Mouse (Mus musculus): ENCODE measurements around the gene Abi2. TPM values are rescaled to one million over a fixed set of nuclear protein-coding genes. Genes with fewer than 3 reads are reported as not detected.

The Abi2 gene
- polyA plus RNA-seq, 1 experiment from 2014 or later, result 16.3 TPM

DNA sequence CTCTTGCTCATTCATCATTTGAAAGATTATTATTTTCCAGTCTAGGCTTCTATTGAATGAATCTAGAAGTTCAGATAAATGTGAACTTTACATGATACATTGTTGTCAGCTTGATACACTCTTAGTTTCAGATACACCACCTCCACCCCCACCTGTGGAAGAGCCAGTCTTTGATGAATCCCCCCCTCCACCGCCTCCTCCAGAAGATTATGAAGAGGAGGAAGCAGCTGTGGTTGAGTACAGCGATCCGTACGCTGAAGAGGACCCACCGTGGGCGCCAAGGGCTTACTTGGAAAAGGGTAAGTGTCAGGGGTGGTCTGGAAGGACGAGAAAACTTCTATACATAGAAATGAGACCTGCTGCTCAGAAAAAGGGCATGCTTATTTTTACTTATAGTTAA is 61.1 kb downstream of the Abi2 start:
- H3K4me1 ChIP-seq (ENCODE audit: control insufficient read depth, insufficient read depth, low read length), result no peaks in the 10 kb centered on the region
- H3K9me3 ChIP-seq (replicated peaks; ENCODE audit: control insufficient read depth, low read length), result no peaks in the 10 kb centered on the region
- no peaks in the 10 kb centered on the region for H3K27me3 ChIP-seq (ENCODE audit: control insufficient read depth, insufficient read depth, low read length)
- no peak overlapping the region for H3K4me2 ChIP-seq (ENCODE audit: low read depth, low read length)
- WGBS, result 87% methylated on average over 7 of the region's 7 CpGs
- no peak overlapping the region for H3K27ac ChIP-seq (ENCODE audit: low read length)
- H3K4me3 ChIP-seq (replicated peaks; ENCODE audit: low read length), result no peak overlapping the region
- no peak overlapping the region for H3K9ac ChIP-seq (ENCODE audit: low read length)
- no peak for ATAC-seq (ENCODE audit: insufficient read depth, low FRiP score)
- H3K36me3 ChIP-seq (ENCODE audit: control insufficient read depth, insufficient read depth, low read length), result no peaks in the 10 kb centered on the region

DNA sequence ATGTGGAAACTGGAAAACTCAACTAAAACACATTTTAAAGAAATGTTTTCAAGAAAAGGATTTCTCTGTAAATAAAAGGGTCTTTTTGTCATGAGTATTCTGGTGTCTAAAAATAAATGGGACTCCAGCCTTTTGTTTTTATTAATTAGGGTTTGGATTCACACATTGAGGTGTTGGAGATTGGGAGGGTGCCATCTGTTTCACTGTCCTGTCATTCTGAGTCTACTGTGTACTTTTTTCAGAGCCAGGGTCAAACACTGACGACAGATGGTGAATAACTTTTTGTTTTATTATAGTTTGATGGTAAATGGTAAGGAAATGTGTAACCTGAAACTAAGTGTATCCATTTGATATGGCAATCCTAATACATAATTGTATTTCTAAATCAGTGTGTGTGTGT is 72.1 kb downstream of the Abi2 start:
- WGBS, result 38% methylated on average over 1 of the region's 1 CpGs
- no peaks in the 10 kb centered on the region for H3K9me3 ChIP-seq (replicated peaks; ENCODE audit: control insufficient read depth, low read length)
- no peak overlapping the region for H3K4me2 ChIP-seq (ENCODE audit: low read depth, low read length)
- 0 out of 2 replicates have a peak, but pooled peaks cover 2% of the 10 kb centered on the region for H3K36me3 ChIP-seq (ENCODE audit: control insufficient read depth, insufficient read depth, low read length)
- ATAC-seq (ENCODE audit: insufficient read depth, low FRiP score), result no peak
- no peak overlapping the region for H3K9ac ChIP-seq (ENCODE audit: low read length)
- no peak overlapping the region for H3K27ac ChIP-seq (ENCODE audit: low read length)
- no peaks in the 10 kb centered on the region for H3K4me1 ChIP-seq (ENCODE audit: control insufficient read depth, insufficient read depth, low read length)
- no peak overlapping the region for H3K4me3 ChIP-seq (replicated peaks; ENCODE audit: low read length)
- H3K27me3 ChIP-seq (ENCODE audit: control insufficient read depth, insufficient read depth, low read length), result no peaks in the 10 kb centered on the region

DNA sequence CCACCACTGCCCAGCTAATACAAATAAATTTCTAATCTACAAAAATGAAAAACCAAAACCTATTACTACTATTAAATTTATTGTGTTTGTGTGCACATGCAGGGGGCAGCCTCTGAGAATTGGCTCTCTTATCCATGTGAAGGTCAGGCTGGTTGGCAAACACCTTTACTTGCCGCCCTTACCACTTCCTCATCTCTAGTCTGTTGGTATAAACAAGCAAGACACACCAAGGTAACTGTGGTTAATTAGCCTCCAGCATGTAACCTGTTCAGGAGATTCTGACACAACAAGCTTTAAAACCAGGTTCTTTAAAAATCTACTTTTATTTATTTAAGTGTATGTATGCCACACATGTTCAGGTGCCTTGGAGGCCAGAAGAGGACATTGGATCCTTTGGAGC is 73.5 kb downstream of the Abi2 start:
- Histone ChIP-seq H3K9ac (ENCODE audit: low read length) (no peak overlapping the region), H3K27ac (ENCODE audit: low read length) (no peak overlapping the region)

DNA sequence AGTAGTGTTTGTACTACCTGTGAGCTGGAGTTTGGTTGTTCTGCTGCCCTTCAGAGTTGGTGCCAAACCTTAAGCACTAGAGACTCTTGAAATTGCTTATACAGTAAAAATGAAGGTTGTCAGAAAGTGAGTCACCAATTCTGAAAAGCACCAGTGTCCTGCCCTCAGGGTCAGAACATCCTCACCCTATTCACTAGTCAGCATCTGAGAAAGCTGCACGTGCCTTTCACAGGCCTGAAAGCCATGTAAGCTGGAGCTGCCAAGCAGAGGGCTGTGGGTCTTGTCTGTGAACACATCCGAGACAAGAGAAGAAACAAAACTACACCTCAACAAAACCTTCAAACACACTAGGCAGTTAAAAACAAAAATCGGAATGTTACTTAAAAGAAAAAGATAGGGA is 76.2 kb downstream of the Abi2 start:
- H3K4me3 ChIP-seq (replicated peaks; ENCODE audit: low read length), result no peak overlapping the region
- WGBS, result 77% methylated on average over 3 of the region's 3 CpGs
- no peak for ATAC-seq (ENCODE audit: insufficient read depth, low FRiP score)
- no peaks in the 10 kb centered on the region for H3K9me3 ChIP-seq (replicated peaks; ENCODE audit: control insufficient read depth, low read length)
- H3K4me1 ChIP-seq (ENCODE audit: control insufficient read depth, insufficient read depth, low read length), result no peaks in the 10 kb centered on the region
- no peak overlapping the region for H3K4me2 ChIP-seq (ENCODE audit: low read depth, low read length)
- H3K9ac ChIP-seq (ENCODE audit: low read length), result no peak overlapping the region
- no peak overlapping the region for H3K27ac ChIP-seq (ENCODE audit: low read length)
- no peaks in the 10 kb centered on the region for H3K27me3 ChIP-seq (ENCODE audit: control insufficient read depth, insufficient read depth, low read length)
- H3K36me3 ChIP-seq (ENCODE audit: control insufficient read depth, insufficient read depth, low read length), result 0 out of 2 replicates have a peak, but pooled peaks cover 2% of the 10 kb centered on the region

More for the DNA sequence above, 73.5 kb downstream of the Abi2 start:
- WGBS, result 89% methylated on average over 1 of the region's 1 CpGs
- Histone ChIP-seq H3K27me3 (ENCODE audit: control insufficient read depth, insufficient read depth, low read length) (no peaks in the 10 kb centered on the region), H3K4me1 (ENCODE audit: control insufficient read depth, insufficient read depth, low read length) (no peaks in the 10 kb centered on the region), H3K4me2 (ENCODE audit: low read depth, low read length) (no peak overlapping the region), H3K4me3 (replicated peaks; ENCODE audit: low read length) (no peak overlapping the region), H3K9me3 (replicated peaks; ENCODE audit: control insufficient read depth, low read length) (no peaks in the 10 kb centered on the region), H3K36me3 (ENCODE audit: control insufficient read depth, insufficient read depth, low read length) (0 out of 2 replicates have a peak, but pooled peaks cover 2% of the 10 kb centered on the region)
- ATAC-seq (ENCODE audit: insufficient read depth, low FRiP score), result no peak

DNA sequence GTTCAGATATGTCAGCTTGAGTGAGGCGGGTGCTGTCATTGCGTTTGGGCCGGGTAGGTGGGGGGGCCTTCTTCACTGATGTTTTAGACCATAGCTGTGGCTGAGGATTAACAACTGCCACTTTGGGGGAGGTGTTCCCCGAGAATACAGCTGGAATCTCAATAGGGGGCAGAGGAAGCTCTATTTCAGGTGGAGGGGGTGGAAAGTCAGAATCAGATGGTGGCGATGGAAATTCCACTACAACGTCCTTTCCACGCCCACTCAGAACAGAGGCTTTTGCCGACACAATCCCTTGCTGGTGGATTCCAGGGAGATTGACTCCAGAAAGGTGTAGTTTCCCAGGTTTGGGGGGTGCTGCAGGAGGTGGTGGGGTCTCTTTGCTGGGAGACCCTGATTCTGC is 79.2 kb downstream of the Abi2 start:
- WGBS, result 89% methylated on average over 8 of the region's 8 CpGs
- H3K36me3 ChIP-seq (ENCODE audit: control insufficient read depth, insufficient read depth, low read length), result peaks cover 8% of the 10 kb centered on the region; the same call in 1 of the 2 replicates
- no peaks in the 10 kb centered on the region for H3K27me3 ChIP-seq (ENCODE audit: control insufficient read depth, insufficient read depth, low read length)

DNA sequence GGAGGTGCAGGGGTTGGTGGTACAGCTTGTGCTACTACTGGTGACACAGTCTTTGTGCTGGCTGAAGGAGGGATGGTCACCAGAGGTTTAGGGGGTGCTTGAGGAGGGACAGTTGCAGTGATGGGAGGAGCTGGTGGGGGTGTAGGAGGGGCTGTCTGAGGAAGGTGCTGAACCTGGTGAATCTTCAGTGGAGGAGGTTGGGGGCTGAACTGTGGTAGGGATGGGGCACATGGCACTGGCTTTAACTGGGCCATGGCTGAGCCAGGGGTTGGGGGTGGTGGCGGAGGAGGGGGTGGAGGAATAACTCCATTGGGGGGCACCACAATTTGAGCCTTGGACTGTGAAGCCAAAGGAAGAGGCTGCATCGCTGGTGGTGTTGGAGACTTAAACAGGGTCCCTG is 80.2 kb downstream of the Abi2 start:
- no peaks in the 10 kb centered on the region for H3K4me1 ChIP-seq (ENCODE audit: control insufficient read depth, insufficient read depth, low read length)
- H3K27me3 ChIP-seq (ENCODE audit: control insufficient read depth, insufficient read depth, low read length), result no peaks in the 10 kb centered on the region
- no peak overlapping the region for H3K4me2 ChIP-seq (ENCODE audit: low read depth, low read length)
- 0 out of 2 replicates have a peak, but pooled peaks have one; percentile 10 for ATAC-seq (ENCODE audit: insufficient read depth, low FRiP score)
- no peak overlapping the region for H3K9ac ChIP-seq (ENCODE audit: low read length)
- no peak overlapping the region for H3K27ac ChIP-seq (ENCODE audit: low read length)
- H3K9me3 ChIP-seq (replicated peaks; ENCODE audit: control insufficient read depth, low read length), result no peaks in the 10 kb centered on the region
- 89% methylated on average over 2 of the region's 2 CpGs for WGBS
- H3K36me3 ChIP-seq (ENCODE audit: control insufficient read depth, insufficient read depth, low read length), result peaks cover 8% of the 10 kb centered on the region; the same call in 1 of the 2 replicates
- H3K4me3 ChIP-seq (replicated peaks; ENCODE audit: low read length), result no peak overlapping the region

More for the DNA sequence above, 79.2 kb downstream of the Abi2 start:
- Histone ChIP-seq H3K4me1 (ENCODE audit: control insufficient read depth, insufficient read depth, low read length) (no peaks in the 10 kb centered on the region), H3K4me3 (replicated peaks; ENCODE audit: low read length) (no peak overlapping the region), H3K4me2 (ENCODE audit: low read depth, low read length) (no peak overlapping the region), H3K27ac (ENCODE audit: low read length) (no peak overlapping the region), H3K9me3 (replicated peaks; ENCODE audit: control insufficient read depth, low read length) (no peaks in the 10 kb centered on the region), H3K9ac (ENCODE audit: low read length) (no peak overlapping the region)
- ATAC-seq (ENCODE audit: insufficient read depth, low FRiP score), result no peak

DNA sequence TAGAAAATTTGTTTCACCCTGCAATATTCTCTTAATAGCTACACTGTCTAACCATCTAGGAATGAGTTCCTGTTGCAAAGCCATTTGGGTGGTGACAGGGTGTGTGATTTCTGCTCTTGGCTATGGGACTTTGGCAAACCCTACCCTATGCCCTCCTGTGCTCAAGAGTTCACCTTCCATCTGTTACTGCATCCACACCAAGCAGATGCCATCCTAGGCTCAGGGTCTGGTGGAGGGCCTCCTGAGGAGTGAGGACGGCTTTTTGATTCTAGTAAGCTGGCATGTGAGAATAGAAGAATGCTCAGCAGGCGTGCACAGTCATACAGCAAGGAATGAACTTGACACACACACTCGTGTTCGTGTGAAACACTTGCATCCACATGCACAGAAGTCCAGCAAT is 81.1 kb downstream of the Abi2 start:
- Histone ChIP-seq H3K4me3 (replicated peaks; ENCODE audit: low read length) (no peak overlapping the region), H3K9me3 (replicated peaks; ENCODE audit: control insufficient read depth, low read length) (no peaks in the 10 kb centered on the region), H3K4me1 (ENCODE audit: control insufficient read depth, insufficient read depth, low read length) (no peaks in the 10 kb centered on the region), H3K4me2 (ENCODE audit: low read depth, low read length) (no peak overlapping the region), H3K27me3 (ENCODE audit: control insufficient read depth, insufficient read depth, low read length) (no peaks in the 10 kb centered on the region), H3K36me3 (ENCODE audit: control insufficient read depth, insufficient read depth, low read length) (peaks cover 8% of the 10 kb centered on the region; the same call in 1 of the 2 replicates), H3K9ac (ENCODE audit: low read length) (no peak overlapping the region), H3K27ac (ENCODE audit: low read length) (no peak overlapping the region)
- ATAC-seq (ENCODE audit: insufficient read depth, low FRiP score), result no peak
- 85% methylated on average over 4 of the region's 4 CpGs for WGBS

DNA sequence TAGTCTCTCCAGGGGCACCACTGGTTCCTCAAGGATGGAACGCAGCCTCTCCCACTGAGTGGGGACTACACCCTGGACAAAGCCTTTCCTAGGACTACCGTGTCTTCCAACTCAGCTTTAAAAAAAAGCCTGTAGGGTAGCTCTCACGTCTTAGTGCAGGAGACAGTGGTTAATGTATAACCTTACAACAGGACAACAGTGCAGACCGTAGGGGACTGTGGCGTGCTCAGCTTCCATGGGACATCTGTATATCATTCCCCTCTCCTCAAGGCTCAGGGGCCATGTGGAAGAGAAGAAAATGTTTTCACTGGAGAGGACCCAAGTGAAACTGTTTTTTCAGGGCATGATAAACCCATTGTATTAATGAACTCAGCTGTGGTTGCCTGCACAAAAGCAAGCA is 83.0 kb downstream of the Abi2 start:
- peaks cover 8% of the 10 kb centered on the region; the same call in 1 of the 2 replicates for H3K36me3 ChIP-seq (ENCODE audit: control insufficient read depth, insufficient read depth, low read length)
- H3K27ac ChIP-seq (ENCODE audit: low read length), result no peak overlapping the region
- H3K4me3 ChIP-seq (replicated peaks; ENCODE audit: low read length), result no peak overlapping the region
- no peak for ATAC-seq (ENCODE audit: insufficient read depth, low FRiP score)
- no peaks in the 10 kb centered on the region for H3K27me3 ChIP-seq (ENCODE audit: control insufficient read depth, insufficient read depth, low read length)
- no peaks in the 10 kb centered on the region for H3K4me1 ChIP-seq (ENCODE audit: control insufficient read depth, insufficient read depth, low read length)
- no peak overlapping the region for H3K4me2 ChIP-seq (ENCODE audit: low read depth, low read length)
- WGBS, result 65% methylated on average over 5 of the region's 5 CpGs
- no peaks in the 10 kb centered on the region for H3K9me3 ChIP-seq (replicated peaks; ENCODE audit: control insufficient read depth, low read length)
- H3K9ac ChIP-seq (ENCODE audit: low read length), result no peak overlapping the region

DNA sequence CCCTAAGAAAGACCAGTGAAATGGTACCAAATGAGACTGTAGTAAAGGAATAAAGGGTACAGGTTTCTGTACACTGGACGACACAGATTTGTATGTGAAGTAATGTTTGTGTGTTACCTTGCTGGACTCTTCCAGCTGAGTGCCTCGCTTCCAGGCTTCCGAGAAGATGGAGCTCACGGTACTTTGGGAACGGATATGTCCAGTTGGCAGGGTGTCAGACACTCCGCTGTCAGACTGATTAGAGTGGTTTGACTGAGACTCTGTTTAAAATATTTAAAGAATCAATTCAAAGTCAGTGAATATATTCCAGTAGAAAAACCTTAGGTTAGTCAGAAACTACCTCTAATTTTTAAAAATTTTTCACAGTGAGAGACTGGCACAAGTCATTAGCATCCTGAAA is 84.0 kb downstream of the Abi2 start:
- no peaks in the 10 kb centered on the region for H3K4me1 ChIP-seq (ENCODE audit: control insufficient read depth, insufficient read depth, low read length)
- H3K36me3 ChIP-seq (ENCODE audit: control insufficient read depth, insufficient read depth, low read length), result peaks cover 8% of the 10 kb centered on the region; the same call in 1 of the 2 replicates
- WGBS, result 87% methylated on average over 6 of the region's 6 CpGs

More for the DNA sequence above, 84.0 kb downstream of the Abi2 start:
- no peak for ATAC-seq (ENCODE audit: insufficient read depth, low FRiP score)
- Histone ChIP-seq H3K4me3 (replicated peaks; ENCODE audit: low read length) (no peak overlapping the region), H3K9ac (ENCODE audit: low read length) (no peak overlapping the region), H3K9me3 (replicated peaks; ENCODE audit: control insufficient read depth, low read length) (no peaks in the 10 kb centered on the region), H3K27ac (ENCODE audit: low read length) (no peak overlapping the region), H3K4me2 (ENCODE audit: low read depth, low read length) (no peak overlapping the region), H3K27me3 (ENCODE audit: control insufficient read depth, insufficient read depth, low read length) (no peaks in the 10 kb centered on the region)

Data from stomach, embryonic 16.5 days (tissue).